Mouse (Mus musculus): ENCODE data around the gene Ky.

DNA sequence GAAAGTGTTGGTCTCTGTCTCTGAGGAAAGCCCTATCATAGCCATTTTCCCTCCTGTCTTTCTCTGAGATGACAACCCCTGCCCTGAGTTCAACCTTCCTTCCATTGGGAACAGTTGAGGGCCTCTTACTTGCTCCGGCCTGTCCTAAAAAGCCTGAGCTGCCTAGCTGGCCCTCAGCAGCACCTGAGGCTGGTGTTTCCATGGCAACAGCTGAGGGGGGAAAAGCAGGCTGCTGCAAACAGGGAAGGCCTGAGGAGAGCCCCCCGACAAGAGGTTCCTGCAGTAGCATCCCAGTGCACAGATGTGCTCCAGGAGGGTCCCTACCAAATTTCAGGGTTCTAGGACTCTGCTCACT is 38.2 kb downstream of the Ky start:
- TF ChIP-seq CTCF (IDR thresholded peaks at IDR 0.05; ENCODE audit: control insufficient read depth, insufficient read depth, low read length), result no peak
- TF ChIP-seq POLR2A (IDR thresholded peaks at IDR 0.05; ENCODE audit: borderline replicate concordance, control insufficient read depth, low read depth, low read length), result no peak

Data from bone marrow, adult 2 months (tissue).